Mouse (Mus musculus): Measurements from ENCODE around the gene Arhgdig. TPM values are rescaled to one million over a fixed set of nuclear protein-coding genes. Genes with fewer than 3 reads are reported as not detected.

Gene Arhgdig
- not detected for polyA plus RNA-seq (2017; shearing (Covaris generic))

GRCm38 (mm10) chr17:26207686-26208085, at the start of gene Arhgdig:
Gene Arhgdig (minus strand): TSS chr17:26207786.
- ATAC-seq: no peak

GRCm38 (mm10) chr17:26255313-26255712, 47.7 kb upstream of the Arhgdig start:
- ATAC-seq: no peak

DNA sequence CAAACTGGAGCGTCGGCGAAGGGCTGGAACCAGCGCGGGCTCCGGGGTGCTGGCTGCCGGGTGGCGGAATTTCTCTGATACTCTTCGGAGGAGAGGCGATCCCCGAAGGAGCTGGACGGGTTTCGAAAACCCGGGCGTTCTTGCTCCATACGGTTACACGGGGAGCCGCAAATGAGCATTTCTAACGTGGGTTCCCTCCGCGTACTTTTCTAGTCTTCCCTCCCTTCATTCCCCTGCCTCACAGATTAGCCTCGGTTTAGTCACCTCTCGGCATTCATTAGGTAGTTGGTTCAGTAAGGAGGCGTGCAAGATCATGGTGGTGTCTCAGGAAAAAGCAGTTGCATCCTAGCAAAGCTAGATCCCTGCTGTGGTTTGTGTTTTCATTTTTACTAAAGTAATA, 45.8 kb upstream of the Arhgdig start:
- ATAC-seq: no peak

DNA sequence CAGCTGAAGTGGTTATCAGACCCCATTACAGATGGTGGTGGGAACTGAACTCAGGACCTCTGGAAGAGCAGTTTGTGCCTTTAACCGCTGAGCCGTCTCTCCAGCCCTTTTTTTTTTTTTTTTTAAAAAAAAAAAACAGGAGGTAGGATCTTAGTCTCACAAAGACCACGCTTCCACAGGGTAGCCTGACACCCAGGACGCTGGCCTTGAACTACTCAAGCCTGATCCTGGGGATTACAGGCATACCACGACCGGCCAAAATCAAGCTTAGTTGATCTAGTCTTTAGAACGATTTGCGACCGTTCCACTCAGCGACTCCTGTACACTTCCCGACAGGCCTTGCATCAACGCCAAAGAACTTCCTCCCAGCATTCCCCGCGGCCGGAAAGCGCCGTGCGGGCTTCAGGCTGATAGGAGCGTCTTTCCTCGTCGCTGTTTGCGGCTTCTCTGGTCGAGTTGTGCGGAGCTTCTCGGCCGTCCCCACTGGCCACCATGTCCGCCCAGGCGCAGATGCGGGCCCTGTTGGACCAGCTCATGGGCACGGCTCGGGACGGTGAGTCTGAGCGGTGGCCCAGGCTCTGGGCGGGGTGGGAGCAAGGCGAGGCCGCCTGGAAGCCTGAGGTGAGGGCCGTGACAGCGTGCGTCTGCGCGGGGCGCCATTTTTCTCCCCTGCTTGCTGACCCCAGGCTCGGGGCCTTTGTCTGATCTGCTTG, 45.1 kb upstream of the Arhgdig start, which contains the start of gene Luc7l:
TSS of gene Luc7l (plus strand) at position 358 of the 713 bp plus-strand sequence.
- ATAC-seq: peak; percentile 94

DNA sequence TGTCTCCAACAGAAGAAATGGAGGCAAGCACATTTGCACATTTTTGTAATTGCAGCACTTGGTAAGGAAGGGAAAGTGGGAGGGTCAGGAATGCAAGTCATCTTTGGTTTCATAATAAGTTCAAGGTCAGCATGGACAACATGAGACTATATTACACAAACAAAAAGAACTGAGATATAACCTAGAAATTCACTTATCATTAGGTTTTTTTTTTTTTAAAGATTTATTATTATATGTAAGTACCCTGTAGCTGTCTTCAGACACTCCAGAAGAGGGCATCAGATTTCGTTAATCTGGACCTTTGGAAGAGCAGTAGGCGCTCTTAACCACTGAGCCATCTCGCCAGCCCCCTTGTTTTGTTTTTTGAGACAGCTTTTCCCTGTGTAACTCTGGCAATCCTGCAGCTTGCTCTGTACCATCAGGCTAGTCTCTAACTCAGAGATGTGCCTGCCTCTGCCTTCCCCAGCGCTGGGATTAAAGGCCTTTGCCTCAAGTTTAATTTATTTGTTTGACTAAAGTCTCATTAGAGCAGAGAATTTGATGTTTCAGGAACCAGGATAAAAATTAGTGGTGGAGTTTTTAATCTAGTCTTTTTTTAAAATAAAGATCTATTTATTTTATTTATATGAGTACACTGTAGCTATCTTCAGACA, 44.4 kb upstream of the Arhgdig start:
- no peak for ATAC-seq

DNA sequence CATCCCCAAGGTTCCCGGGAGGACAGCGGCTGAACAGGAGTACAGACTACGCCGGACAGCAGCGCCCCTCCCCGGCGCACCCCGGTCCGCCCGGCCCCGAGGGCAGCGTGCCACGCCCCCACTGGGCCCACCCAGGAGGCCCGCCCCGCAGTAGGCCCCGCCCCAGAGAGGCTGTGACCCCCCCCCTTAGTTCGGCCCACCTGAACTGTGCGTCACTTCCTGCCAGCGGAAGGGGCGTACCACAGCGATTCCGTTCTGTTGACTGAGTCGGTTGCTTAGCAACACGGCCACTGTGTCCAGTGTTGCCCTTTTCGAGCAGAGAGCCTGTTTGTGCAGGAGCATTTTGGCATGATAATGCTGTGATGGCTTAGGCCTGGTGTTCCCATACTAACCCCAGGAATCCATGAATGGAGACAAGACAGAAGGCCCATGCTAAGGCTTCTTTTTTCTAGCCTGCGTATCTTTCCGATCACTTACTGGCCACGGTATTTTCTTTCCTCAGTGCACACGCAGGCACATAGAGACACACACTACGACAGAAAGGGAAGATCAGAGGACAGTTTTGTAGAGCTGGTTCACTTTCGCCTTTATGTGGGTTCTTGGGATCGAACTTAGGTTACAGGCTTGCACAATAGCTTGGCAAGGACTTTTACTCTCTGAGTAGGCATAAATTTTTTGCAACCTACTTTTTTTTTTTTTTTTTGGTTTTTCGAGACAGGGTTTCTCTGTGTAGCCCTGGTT, 36.7 kb upstream of the Arhgdig start, which contains the start of gene Fam234a:
TSS of gene Fam234a (minus strand) at position 142 of the 741 bp plus-strand sequence.
- peak; percentile 87 for ATAC-seq

- ATAC-seq: peak; percentile 58
These were observed 36.0 kb upstream of the Arhgdig start for GRCm38 (mm10) chr17:26243471-26244100.

GRCm38 (mm10) chr17:26240990-26241389, 33.4 kb upstream of the Arhgdig start:
- ATAC-seq: no peak

- ATAC-seq: no peak
These were observed 32.7 kb upstream of the Arhgdig start for GRCm38 (mm10) chr17:26240120-26240790.

- no peak for ATAC-seq
These were observed 32.0 kb upstream of the Arhgdig start for GRCm38 (mm10) chr17:26239551-26239950.

DNA sequence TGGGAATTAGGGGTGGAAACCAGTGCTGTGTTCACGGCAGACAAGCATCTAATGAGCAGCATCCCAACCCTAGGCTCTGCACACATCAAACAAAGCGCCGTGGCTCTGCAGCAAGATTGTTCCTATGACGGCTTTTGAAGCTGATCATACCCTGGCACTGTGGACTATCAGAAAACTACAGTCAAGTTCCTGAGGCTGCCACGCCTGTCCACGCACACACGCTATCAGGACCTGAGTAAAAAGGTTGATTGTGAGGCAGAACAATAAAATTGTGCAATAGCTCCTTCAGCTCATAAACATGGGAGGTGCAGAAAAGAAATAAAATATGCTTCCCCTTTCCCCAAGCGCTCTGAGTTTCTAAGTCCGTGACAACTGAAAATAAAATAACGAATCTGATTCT, 30.1 kb upstream of the Arhgdig start:
- no peak for ATAC-seq

- no peak for ATAC-seq
These were observed 27.7 kb upstream of the Arhgdig start for GRCm38 (mm10) chr17:26235077-26235815.

DNA sequence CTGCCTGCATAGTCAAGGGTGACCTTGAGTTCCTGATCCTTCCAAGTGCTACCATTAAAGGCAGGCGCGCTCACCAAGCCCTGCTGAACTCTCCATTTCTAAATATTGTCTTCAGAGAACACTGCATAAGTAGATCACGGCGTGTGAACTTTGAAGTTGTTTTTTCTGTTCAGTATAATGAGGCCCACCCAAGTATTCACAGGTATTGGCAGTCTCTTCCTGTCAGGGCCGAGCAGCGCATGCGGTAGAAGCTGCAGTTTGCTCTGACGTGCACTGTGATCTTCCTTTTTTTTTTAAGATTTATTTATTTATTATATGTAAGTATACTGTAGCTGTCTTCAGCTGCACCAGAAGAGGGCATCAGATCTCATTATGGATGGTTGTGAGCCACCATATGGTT, 26.8 kb upstream of the Arhgdig start:
- ATAC-seq: peak; percentile 56

- ATAC-seq: no peak
These were observed 25.3 kb upstream of the Arhgdig start for GRCm38 (mm10) chr17:26232863-26233262.

DNA sequence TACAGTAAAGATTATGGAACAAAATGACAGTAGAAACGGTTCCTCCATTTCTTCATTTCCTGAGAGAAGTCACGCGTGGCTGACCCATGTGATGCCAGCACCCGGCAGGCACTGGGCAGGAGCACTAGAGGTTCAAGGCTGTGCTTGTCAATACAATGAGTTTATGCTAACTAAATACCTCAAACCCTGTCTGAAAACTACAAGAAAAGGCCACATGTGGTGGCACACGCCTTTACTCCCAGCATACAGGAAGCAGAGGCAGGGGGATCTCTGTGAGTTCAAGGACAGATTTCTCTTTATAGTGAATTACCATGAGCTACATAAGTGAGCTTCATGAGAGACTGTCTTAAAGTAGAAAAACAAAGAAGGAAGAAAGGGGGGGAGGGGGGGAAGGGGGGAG, 23.6 kb upstream of the Arhgdig start:
- no peak for ATAC-seq

DNA sequence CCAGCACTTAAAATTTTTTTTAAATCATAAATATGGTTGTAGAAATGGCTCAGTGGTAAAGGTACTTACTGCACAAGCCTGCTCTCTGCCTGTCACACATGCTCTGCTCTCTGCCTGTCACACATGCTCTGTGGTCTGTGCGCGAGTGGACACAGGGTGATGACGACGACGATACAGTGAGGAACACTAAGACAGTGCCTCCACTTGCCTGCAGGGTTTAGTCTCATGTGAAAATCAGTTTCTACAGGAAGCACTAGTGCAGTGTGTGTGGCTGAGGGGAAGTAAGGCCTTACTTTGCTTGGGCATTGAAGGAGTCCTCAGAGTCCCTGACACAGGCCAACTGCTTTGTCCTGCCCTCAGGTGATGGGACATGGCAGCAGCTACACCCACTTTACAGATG, 22.2 kb upstream of the Arhgdig start:
- no peak for ATAC-seq

GRCm38 (mm10) chr17:26225150-26225549, 17.6 kb upstream of the Arhgdig start:
- ATAC-seq: no peak

DNA sequence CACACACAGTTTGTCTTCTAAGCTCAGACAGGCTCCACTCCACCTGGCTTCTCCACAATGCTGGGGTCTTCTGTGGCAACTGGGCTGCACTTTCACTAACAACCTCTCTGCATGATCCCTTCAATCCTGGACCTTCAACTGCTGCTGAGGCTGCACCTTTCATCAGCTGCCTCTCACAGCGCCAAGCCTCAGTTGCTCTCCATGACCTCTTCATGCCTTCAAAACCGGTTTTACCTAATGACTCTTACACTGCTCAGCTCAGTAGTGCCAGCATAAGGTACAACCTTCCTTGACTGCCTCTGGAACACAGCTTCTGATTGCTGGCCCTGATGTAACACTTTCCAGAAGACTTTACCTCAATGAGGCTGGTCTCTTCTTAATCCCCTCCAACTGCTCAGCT, 13.9 kb upstream of the Arhgdig start:
- no peak for ATAC-seq

DNA sequence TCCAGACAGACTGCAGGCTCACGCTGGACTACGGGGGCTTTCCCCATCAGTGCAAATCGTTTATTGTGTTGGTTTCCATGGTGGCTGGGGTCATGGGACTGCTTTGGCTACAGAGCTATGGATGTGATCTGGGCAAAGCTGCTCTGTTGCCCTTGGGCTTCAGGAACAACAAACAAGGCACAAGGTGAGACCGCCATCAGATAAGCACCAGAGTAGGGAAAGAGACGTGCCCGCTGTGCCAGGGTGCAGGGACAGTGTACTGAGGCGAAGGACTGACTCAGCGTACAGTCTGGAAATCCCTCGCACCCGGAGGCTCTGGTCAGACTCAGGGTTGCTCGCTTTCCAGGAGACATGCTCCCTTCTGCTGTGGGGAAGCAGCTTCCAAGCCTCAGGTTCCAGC, 5.1 kb upstream of the Arhgdig start:
- no peak for ATAC-seq

DNA sequence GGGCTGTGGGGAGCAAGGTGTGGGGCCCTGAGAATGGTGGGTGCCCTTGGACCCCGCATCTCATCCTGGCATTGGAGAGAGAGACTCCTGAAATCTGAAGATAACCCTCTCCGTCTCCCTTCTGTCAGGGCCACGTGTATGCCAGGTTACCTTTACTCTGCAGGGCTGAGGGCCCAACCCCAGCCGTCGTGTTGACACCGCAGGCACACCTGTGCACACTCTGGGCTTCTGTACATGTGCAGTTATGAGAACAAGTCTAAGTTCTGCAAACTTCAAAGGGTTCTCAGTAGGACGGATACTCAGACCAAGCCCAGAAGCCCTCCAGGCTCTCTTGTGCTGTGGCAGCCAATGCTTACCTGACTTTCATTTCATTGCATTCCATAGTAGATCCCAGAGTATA, 4.7 kb upstream of the Arhgdig start:
- ATAC-seq: no peak

DNA sequence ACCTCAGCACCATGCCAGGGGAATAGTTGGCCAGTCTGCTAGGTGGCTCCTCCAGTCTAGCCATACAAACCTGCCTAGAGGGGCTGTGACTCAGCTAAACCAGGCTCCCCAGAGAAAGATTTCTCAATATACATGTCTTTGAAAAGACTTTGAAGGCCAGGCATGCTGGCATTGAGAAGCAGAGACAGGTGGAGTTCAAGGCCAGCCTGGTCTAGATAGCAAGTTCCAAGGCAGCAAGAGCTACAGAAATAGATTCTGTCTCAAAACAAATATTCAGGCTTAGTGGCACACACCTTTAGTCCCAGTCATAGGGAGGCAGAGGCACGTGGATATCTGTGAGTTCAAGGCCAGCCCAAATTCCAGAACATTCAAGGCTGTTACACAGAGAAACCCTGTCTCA, 1.2 kb downstream of the Arhgdig start:
- no peak for ATAC-seq

GRCm38 (mm10) chr17:26204766-26205165, 2.8 kb downstream of the Arhgdig start:
- ATAC-seq: no peak
